Mouse (Mus musculus) layer of hippocampus, postnatal 25 days (tissue): ENCODE measurements around the gene Cdc42bpa. TPM values are rescaled to one million over a fixed set of nuclear protein-coding genes. Genes with fewer than 3 reads are reported as not detected.
"Not testable (repeated sequence)": the region's sequence is repeated elsewhere in the genome, so short reads cannot be mapped to it uniquely, and the experiment has no call there.

Source experiments
- DNase-seq, 2 experiments: peaks; one replicate each; pipeline ENCODE4 v3.0.0; 2022; ENCODE audit warnings: mixed read lengths in 2 of 2, low spot score in 1 of 2; ENCODE audit errors: extremely low spot score in 1 of 2
- total RNA-seq, 2 experiments: library from RNA; stranded (reverse); gene quantifications; 2 replicates each; pipeline ENCODE4 v1.2.3; 2021

The Cdc42bpa gene
- total RNA-seq, 2 experiments from 2014 or later = 204 to 246 TPM

- no peak for DNase-seq
These were observed 63.2 kb downstream of the Cdc42bpa start for GRCm38 (mm10) chr1:180023512-180023911.

- DNase-seq = not testable (repeated sequence)
These were observed 69.6 kb downstream of the Cdc42bpa start for GRCm38 (mm10) chr1:180029863-180030262.

GRCm38 (mm10) chr1:180030631-180031365 lies 70.5 kb downstream of the Cdc42bpa start:
- DNase-seq = no peak

- DNase-seq = no peak
These were observed 71.7 kb downstream of the Cdc42bpa start for GRCm38 (mm10) chr1:180031705-180032548.

GRCm38 (mm10) chr1:180037461-180037860 lies 77.2 kb downstream of the Cdc42bpa start:
- no peak for DNase-seq

GRCm38 (mm10) chr1:180044160-180044559 lies 83.9 kb downstream of the Cdc42bpa start:
- DNase-seq = no peak

- DNase-seq = no peak
These were observed 84.9 kb downstream of the Cdc42bpa start for GRCm38 (mm10) chr1:180045172-180045571.

- DNase-seq = no peak
These were observed 128.9 kb downstream of the Cdc42bpa start for GRCm38 (mm10) chr1:180089176-180089575.

GRCm38 (mm10) chr1:180098426-180098825 lies 138.2 kb downstream of the Cdc42bpa start:
- DNase-seq = no peak

GRCm38 (mm10) chr1:180104567-180104966 lies 144.3 kb downstream of the Cdc42bpa start:
- no peak for DNase-seq

- DNase-seq = no peak
These were observed 148.8 kb downstream of the Cdc42bpa start for GRCm38 (mm10) chr1:180109050-180109449.

- no peak for DNase-seq
These were observed 156.3 kb downstream of the Cdc42bpa start for GRCm38 (mm10) chr1:180116525-180116924.

GRCm38 (mm10) chr1:180118233-180118632 lies 158.0 kb downstream of the Cdc42bpa start:
- no peak for DNase-seq

- DNase-seq = no peak
These were observed 168.0 kb downstream of the Cdc42bpa start for GRCm38 (mm10) chr1:180128077-180128792.

- DNase-seq = no peak
These were observed 171.1 kb downstream of the Cdc42bpa start for GRCm38 (mm10) chr1:180131402-180131801.

GRCm38 (mm10) chr1:180132187-180132586 lies 171.9 kb downstream of the Cdc42bpa start:
- no peak for DNase-seq

- no peak for DNase-seq
These were observed 178.9 kb downstream of the Cdc42bpa start for GRCm38 (mm10) chr1:180139158-180139557.

- no peak for DNase-seq
These were observed 180.7 kb downstream of the Cdc42bpa start for GRCm38 (mm10) chr1:180140970-180141369.

- DNase-seq = no peak
These were observed 187.8 kb downstream of the Cdc42bpa start for GRCm38 (mm10) chr1:180148036-180148435.

GRCm38 (mm10) chr1:180148563-180148962 lies 188.3 kb downstream of the Cdc42bpa start:
- no peak for DNase-seq

GRCm38 (mm10) chr1:180151191-180151590 lies 190.9 kb downstream of the Cdc42bpa start:
- DNase-seq = no peak
